Mouse (Mus musculus) embryo, embryonic 10 days (tissue): ENCODE measurements at regions not wholly inside any gene's neighbourhood (a gene's known extent, or its start where the extent isn't known, plus 50 kb on each side); places are given as distances from the start of the nearest gene placed in this dataset.

Experiments
- DNase-seq: peaks from one replicate; pipeline ENCODE4 v3.0.0-alpha.2; 2015; ENCODE audit warnings: low spot score

DNA sequence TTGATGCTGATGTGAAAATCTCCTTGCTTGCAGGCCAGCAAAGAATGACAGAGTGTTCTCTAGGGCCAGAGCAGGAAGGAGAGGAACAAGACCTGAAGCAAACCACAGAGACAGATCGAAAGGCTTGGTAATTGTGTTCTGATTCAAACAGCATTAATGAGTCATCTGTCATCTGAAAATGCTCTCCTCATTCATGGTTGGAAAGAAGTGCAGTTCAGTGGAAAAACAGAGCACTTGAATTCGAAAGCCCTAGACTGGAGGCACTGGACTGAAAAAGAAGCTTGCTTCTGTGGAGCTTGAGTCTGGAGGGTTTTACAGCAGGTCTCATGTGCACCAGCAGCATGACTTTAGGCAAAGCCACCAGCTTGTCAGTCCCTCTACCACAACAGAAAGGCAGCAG is 374.3 kb upstream of the B430305J03Rik start:
- DNase-seq, result no peak

DNA sequence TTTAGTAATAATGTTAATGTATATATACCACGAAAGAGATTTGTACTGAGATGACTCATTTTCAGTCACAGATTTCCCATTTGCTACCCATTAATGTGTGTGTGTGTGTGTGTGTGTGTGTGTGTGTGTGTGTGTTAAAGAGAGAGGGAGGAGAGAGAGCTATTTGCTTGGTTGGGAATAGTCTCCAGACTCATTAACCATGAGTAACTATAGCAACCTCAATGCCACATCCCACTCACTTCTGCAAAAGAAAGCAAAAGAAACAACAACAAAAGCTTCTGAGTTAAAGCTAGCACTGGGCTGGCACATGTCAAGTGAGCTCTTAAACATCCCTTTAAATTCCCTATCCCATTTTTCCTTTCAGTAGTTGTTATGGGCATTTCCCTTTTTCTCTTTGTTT is 372.8 kb upstream of the B430305J03Rik start:
- no peak for DNase-seq

DNA sequence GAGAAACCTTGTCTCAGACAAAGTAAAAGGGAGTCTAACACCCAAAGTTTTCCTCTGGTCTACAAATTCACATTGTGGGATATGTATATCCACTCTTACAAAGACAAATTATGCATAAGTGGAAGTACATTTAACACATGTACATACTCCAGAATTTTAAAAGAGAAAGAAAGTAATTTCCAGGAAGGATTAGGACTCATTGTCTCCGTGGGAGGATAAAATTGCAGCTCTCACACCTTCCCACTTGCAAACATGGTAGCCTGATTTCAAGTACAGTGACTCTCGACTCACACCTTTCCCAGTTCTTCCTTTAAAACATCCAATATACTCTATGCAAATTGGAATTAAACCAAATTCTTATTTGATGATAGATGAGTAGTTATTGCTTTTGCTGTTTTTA is 351.0 kb upstream of the B430305J03Rik start:
- no peak for DNase-seq

DNA sequence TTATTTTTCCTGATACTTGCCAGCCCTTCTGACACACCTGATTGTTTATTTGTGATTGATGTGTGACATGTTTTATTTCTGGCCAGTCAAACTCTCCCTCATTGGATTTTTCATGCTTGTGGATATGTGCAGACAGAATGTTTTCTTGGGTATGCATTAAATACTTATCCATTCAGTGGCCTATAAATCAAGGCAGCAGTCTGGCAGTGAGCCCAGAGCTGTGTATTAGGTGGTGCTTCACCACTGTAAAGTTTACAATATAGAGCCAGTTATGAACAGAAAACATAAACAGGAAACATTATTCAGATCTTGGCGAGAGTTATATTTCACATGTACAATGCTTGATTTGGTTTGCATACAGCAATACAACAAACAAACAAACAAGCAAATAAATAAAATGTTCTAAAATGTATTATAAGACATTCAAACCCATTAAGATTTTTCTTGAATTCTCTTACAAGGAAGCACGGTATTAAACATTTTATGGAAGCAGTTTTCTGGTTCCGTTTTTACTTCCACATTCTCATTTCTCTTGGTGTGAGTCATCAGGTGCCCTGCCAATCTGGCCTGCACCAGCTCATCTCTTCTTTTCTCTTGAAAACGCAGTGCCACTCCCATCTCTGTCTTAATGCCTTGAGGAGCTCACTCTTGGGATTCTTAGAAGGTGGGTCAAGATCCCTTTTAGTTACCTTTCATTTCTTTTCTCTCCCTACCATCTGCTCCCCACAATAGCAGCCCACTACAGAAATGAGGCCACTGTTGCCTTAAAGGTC is 322.4 kb upstream of the B430305J03Rik start:
- no peak for DNase-seq

DNA sequence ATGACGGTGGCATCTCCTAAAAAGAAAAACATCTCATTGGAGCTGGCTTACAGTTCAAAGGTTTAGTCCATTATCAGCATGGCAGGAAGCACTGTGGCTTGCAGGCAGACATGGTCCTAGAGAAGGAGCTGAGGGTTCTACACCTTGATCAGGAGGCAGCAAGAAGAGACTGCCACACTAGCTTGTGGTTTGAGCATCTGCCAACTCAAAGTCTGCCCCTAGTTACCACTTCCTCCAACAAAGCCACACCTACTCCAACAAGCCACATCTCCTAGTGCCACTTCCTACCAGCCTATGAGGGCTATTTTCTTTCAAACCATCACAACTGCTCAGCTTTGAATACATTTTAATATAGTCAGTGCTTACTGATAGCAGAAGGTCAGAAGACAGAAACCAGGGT is 305.1 kb upstream of the B430305J03Rik start:
- DNase-seq, result no peak

DNA sequence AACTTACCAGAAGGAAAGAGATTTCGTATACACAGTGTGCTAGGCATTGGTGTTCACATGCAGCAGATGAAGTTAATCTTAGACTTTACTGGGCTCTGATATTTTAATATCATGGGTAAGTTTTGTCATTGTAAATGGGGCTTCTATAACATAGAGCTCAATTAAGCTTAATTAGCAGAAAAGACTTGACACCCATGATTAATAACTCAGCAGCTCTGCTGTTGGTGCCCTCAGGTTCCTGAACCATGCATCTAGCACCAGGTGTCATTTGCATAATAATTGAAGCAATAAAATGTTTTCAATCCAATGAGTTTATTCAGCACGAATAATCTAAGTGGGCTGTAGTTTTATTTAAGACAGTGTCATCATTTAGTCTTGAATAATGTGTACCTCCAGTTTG is 290.4 kb upstream of the B430305J03Rik start:
- no peak for DNase-seq

DNA sequence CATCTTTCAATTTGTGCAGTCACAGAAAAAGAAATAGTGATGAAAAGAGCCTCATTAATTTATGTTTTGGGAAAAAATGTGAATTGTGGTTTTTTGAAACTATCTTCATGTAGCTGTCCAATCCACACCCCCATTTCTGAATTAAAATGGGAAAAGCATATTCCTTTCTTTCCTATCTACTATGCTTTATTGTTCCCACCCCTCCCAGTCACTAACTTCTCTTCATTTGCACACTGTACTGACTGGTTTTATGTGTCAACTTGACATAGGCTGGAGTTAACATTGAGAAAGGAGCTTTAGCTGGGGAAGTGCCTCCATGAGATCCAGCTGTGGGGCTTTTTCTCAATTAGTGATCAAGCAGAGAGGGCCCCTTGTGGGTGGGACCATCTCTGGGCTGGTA is 262.8 kb upstream of the B430305J03Rik start:
- DNase-seq, result no peak

DNA sequence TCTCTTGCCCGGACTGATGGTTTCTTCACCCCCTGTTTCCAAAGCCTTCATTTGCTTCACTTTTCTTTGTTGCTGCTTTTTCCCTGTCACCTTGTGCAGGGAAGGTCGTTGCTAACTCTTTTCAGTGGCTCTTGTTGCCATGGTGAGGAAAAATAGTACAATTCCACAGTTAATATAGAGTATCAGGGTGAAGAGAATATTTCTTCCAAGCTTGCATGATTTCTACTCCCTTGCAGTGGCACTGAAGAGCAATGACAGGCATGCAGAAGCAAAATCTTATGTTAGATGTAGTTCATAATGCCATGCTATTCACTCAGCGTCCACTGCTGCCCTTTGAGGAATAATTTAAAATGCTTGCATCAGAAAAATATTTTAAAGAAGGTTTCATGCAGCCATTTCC is 262.3 kb upstream of the B430305J03Rik start:
- no peak for DNase-seq

DNA sequence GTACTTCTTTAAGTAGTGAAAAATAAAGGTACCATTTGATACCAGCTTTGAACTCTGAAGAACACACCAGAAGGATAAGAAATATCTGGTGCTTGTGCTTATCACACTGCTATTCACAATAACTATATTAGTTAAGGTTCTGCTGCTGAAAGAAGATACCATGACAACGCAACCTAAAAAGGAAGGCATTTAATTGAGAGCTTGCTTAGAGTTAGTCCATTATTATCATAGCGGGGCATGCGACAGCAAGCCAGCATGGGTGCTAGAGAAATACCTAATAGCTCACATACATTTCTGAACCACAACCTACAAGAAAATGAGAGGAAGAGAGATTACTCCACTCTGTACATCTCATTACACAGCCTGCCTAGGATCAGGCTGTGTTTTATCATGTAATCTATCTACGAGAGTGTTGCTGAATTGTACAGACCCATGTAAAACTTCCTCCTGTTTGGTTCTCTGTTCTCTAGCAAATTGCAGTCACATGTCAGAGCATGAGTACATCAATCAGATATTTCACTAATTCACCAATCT is 258.3 kb upstream of the B430305J03Rik start:
- DNase-seq, result peak; percentile 16

DNA sequence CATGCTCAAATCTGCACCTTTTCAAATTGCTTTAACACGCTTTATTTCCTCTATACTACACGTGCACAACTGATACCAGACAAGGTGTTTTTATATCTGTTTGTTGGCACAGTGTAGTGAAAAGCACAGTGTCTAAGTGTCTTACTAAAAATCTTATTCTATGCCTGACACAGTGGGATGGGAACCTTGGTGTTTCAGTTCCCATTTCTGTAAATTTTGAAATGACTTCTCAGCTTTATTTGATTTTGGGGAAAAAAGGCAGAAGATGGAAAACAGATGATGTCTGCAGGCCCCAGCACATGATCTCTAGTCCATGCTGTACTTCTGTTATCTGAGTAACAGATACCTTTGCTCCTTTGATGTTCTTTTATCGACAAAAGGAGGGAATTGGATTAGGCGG is 239.7 kb upstream of the B430305J03Rik start:
- DNase-seq, result no peak

DNA sequence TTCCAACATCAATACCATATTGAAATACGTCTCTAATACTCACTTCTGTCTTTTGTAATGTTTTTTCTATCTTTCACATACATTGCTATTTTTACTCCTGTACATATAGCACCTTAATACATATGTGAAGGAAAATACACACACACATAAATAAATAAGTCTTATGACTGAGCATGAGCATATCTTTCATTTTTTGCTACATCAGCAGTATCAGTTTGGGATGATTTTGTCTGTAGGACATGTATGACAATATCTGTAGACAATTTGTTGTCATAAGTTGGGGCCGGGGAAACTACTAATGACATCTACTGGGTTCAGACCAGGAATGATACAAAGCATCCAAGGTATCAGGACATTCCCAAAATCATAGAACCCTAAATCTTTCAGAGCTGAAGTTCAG is 237.1 kb upstream of the B430305J03Rik start:
- no peak for DNase-seq

DNA sequence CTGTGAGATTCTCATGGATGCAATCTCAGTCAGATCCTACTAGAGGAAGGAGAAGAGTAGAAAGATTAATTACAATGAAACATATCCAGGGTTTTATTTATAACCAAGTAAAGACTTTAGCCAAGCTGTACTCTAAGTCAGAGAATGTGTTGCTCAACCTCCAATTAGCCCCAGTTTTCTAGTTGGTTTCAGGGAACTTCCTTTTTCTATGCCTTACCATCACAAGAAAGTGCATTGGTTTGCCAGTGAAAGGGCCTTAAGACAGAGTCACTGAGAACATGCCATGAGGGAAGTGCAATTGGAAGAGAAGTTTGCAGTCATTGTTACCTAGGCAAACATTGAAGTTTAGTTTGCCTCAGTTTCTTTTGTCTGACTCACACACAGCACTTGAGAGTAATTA is 229.8 kb upstream of the B430305J03Rik start:
- no peak for DNase-seq

DNA sequence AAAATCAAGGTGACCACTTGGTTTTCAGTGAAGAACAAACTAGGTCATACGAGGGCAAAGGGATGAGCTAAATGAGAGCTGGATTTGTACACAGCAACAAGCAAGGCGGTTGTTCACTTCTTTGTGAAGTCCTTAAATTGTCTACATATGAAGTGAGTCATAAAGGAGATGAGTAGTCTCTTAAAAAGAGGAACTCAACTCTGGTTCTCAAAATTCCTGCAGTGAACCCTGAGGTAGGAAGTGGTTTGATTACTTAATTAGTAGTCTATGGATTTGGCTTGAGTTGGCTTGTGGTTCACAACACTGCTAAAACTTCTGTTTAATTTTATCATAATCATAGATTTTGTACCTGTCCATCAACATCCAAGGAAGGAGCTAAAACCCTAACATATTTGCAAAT is 226.6 kb upstream of the B430305J03Rik start:
- DNase-seq, result no peak

DNA sequence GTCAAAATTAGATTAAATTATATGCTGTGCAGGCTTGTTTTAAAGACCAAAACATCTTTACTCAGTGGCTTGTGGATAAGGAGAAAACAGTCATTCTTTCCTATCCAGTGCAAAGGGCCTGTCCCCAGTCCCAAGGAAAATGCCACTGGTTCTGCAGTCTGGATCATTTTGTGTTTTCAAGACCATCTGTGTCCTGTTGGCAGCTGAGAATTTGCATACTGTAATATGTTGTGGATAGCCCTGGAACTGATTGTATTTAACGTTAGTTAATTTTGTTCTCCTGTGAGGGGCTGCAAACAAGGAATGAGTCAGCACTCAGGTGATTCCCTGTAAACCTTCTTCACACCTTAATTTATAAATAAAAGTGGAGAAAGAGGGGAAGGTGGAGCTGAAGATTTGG is 217.9 kb upstream of the B430305J03Rik start:
- DNase-seq, result no peak

DNA sequence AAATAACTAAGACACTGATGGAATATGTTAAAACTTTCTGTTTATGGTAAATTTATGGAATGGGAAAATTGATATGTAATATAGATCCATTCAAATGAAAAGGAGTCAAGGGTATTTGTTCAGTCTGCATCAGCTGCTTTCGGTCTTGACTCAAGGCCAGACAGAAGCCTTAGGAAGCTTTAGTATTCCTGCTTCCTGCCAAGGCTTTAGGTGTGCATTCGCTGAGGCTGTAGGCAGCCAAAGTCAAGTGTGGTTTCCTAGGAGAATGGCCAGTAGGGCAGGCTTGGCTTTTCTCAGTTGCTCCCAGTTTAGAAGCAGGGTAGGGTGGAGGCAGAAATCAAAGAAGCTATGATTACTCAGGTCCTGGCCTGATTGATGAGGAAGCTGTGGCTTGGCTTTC is 217.2 kb upstream of the B430305J03Rik start:
- DNase-seq, result no peak

DNA sequence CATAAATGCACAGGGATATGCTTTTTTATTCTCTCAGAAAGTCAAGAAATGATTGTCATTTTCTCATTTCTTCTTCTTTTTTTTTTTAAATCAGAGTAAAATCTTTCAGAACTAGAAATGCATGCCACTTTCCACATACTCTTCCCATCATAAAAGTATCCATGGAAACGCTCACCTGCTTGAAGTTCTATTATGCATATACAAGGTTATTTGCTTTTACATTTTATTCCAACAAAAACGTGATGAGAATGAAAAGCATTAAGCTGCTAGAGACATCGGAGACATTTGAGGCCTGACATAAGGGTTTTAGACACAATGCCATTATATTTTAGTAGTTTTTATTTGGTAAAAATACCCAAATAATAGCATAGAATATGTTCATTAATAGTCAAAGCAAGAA is 214.5 kb upstream of the B430305J03Rik start:
- DNase-seq, result no peak

DNA sequence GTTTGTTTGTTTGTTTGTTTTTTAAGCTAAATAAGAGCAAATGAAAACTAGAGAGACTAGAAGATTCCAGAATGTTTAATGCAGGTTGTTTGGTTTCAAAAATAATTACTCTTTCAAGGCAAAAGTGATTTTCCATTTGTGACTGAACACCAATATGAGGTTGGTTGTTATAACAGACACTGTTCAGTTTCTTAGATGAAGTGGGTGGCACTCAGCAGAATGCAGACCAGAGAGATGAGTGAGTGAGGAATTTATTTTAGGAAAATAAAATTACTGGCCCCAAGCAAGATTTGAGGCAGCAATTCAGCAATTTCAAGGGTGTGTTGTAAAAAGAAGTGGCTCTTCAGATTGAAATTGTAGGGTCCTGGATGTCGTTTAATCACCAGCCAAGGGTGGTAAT is 171.4 kb upstream of the B430305J03Rik start:
- DNase-seq, result no peak

DNA sequence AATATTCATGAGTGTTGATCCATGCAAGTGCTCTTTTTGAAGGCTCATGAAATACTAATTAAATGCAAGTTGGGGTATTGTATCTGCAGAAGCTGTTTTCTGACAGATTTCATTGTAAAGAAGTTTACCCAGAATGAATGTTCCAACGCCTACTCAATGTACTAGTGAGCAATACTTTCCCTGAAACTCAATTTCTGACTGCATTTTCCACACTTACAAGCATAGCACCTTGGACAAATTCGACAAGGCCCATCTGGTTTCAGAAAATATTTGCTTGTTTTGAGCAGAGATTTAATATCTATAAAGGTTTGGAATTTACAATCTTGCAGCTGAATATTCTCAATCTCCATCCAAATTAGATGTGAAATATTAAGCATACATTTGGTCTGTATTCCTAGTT is 170.0 kb upstream of the B430305J03Rik start:
- DNase-seq, result no peak

DNA sequence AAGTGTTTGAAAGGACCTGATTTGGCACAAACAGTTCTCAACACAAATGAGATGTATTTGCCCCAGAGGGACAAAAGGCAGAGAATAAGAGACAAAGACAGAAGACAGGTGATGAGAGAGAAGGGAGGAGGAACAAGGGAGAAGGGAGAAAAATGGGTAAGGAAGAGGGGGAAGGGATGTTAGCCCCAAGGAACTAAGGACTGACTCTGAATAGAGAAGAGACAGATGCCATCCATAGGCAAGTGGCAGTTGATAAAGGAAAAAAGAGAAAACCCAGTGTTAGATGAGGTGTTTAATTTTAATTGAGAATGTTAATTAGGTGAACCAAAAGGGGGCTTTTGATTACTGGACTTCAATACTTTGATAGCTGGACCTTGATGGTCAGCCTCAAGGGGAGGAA is 137.4 kb upstream of the B430305J03Rik start:
- no peak for DNase-seq

DNA sequence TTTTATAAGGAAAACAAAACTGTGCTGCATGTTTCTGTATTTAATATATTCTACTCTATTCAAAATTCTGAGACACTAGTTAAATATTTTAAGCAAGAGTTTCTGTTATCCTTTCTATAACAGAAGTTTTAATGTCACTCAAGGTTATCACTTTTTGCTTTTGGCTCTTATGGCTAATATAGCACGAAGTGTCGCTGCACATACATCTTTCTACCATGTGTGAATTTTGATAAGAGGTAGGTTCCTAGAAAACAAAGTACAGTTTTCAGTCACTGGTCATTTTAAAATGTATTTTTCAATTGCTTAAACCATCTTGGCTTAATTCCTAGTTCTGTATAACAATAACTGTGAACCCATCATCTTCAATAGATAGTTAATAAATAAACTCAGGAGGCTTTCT is 129.1 kb upstream of the B430305J03Rik start:
- DNase-seq, result no peak

DNA sequence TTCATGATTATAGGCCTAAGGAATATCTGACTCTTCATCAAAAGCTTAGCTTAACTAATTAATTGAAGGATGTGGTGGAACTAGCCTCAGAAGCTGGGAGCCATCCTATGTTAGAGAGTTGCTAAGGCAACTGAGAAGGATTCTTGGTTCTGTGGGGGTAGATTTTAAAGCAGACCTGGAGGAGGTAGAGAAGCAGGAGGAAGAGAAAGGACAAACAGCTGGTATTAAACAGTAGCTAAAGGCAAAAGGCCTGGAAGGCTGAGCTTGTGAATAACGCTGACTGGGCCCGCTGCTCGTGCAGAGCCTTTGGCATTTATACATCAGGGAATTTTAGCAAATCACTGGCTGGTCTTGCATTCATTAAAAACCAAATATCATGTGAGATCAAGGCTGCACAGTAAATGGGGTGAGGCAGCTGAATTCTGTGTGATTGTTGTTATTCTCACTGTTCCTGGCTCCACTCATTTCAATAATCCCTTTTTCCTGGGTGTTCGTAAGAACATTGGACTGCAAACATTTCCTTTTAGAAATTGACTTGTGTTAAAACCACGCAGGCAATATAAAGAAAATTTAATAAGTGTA is 121.1 kb upstream of the B430305J03Rik start:
- no peak for DNase-seq

DNA sequence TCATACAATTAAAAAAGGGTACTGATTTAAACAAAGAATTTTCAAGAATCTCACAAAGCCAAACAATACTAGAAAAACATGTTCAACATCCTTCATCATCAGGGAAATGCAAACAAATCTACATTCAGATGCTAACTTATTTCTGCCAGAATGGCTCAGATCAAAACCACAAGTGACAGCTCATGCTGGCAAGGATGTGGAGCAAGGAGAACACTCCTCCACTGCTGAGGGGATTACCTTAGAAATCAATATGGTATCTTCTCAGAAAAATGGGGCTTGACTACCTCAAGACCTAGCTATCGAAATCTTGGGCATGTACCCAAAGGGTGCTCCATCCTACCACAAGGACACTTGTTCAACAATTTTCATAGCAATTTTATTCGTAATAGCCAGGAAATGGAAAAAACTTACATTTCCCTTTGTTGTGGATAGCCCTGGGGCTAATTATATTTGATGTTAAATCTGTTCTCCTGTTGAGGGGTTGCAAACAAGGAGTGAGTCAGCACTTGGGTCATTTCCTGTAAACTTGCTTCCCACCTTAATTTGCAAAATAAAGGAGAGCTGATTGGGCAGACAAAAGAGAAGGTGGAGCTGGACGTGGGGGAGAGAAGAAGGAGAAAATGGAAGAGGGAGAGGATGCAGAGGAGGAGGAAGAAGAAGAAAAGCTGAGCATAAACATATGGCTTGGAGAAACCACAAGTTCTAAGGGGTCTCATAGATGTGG is 113.3 kb upstream of the B430305J03Rik start:
- DNase-seq, result no peak

DNA sequence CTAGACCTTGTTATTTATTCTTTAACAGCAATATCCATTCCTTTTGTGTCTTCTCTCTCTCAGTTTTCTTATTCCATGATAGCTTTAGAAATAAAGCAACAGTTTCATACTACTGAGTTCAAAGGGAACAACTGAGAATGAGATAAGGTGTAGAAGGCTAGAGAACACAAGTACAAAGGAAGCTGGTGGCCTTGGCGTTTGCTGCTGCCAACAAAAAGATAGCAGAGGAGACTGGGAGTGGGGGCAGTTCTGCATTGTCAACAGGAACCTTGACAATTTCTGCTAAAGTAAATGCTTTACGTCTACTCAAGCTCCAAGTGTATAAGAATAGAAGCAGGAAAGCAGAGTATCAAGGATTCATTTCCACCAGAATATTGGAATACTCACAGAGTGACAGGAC is 109.3 kb upstream of the B430305J03Rik start:
- DNase-seq, result no peak
